Mouse (Mus musculus) E14TG2a.4 (cell line): ENCODE data around the gene Tmem135.

Experiments
- CTCF ChIP-seq: conservative IDR thresholded peaks from 2 replicates; pipeline ENCODE4 v1.5.1; 2014; ENCODE audit warnings: low read length
- NANOG ChIP-seq: IDR thresholded peaks from 2 replicates; pipeline ENCODE4 v1.6.1; 2014; ENCODE audit warnings: borderline replicate concordance, low read length, mixed read lengths
- POU5F1 ChIP-seq: IDR thresholded peaks from 2 replicates; pipeline ENCODE4 v1.6.1; 2014; ENCODE audit warnings: low read length, borderline replicate concordance

DNA sequence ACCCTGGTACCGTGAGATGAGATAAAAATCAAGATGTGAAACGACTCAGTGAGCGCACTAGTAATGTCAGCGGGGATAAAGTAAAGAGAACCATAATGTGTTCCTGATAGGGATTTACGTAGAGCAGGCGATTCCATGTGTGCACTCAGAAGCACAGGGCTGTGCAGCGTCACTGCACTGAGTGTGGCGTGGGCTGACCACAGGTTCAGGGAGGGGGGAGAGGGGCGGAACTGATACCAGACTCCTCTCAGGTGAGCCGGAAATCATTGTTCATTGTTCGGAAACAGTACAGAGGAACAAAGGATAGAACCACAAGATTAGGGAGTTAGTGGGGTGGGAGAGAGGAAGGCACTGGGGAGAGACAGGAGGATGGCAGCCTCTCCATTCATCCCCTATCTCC lies 95.8 kb downstream of the Tmem135 start:
- TF ChIP-seq CTCF = no peak
- TF ChIP-seq POU5F1 = no peak
- TF ChIP-seq NANOG = no peak
